Mouse (Mus musculus): ENCODE measurements around the gene Atxn1l. TPM values are rescaled to one million over a fixed set of nuclear protein-coding genes. Genes with fewer than 3 reads are reported as not detected.

The Atxn1l gene
- total RNA-seq, 2 experiments from 2014 or later: 33.6 to 34.4 TPM

- DNase-seq: no peak
Observed at GRCm38 (mm10) chr8:109725106-109725505, 12.4 kb downstream of the Atxn1l start.

DNA sequence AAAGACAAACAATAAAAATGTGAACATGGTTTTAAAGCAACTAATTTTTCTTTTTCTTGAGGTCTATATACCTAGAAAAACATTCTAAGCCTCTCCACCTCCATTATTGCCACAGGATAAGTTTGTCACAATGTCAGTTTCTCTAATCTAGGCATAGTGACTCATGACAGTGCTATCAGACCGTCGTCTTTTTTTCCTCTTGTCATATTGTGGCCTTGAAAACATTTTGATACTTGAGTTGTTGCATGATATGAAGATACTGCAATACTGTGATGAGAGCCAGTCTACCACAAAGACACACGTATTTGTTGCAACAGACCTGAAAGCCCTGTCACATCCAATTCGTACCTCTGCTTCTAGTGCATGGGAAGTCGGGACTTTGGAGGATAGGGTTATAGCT lies 22.6 kb downstream of the Atxn1l start:
- no peak for DNase-seq

GRCm38 (mm10) chr8:109712521-109712920 lies 25.0 kb downstream of the Atxn1l start:
- no peak for DNase-seq

DNA sequence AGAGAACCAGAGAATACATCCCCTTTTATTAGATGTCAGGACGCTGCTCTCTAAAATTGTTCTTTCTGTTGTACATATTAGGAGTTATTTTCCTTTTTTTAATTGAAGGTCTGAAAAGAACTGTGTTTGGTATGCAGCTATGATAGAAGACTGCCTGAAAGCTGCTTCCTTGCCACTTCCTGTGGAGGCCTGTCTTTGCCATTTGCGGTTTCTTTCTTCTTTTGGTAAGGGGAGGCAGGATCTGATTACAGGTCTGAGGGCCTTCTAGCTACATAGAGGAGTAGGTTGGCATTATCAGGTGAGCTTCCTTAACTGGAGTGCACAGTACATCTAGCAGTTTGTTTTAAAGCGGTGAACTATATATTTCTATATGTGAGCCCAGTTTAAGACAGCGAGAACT lies 29.6 kb downstream of the Atxn1l start:
- DNase-seq: no peak

GRCm38 (mm10) chr8:109706874-109707237 lies 30.7 kb downstream of the Atxn1l start:
- peak; percentile 85 for DNase-seq

DNA sequence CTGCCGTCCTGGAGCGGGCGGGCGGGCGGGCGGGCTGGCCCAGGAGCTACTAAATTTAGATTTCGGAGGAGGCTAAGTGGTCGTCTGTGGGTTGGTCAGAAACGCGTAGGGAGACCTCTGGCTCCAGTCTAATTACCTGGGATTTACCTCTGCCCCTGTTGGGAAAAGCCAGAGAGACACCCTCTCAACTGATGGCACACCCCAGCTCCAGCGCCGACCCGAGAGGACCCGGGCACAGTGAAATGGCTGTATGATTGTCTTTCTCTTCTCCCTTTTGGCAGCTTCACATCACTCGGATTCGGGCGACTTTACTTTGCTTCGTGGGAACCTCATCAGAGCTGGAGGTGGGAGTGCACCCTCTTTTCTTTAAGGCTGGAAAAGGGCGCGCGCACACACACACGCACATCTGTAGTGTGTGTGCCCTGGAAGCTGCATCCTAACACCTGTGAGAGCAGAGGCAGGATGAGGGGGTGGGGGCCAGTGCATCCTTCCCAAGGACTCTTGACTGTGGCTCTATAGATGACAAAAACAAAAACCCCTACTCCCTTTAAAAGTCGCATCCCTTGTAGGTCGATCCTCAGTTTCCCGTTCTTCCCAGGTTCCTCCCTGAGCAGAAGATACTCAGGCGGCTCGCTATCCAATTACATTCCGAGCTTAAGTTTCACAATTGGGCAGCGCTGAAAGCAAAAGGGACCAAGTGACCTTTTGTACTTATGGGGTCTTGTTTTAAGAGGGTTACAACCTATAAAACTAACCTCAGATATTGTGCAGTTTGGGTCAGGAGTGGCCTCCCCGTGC lies 31.3 kb downstream of the Atxn1l start:
- DNase-seq: no peak

- DNase-seq: peak; percentile 95
Observed at GRCm38 (mm10) chr8:109705320-109706075, 32.0 kb downstream of the Atxn1l start, which contains the start of gene Zfp821. Gene Zfp821 (plus strand): TSS chr8:109705546.

DNA sequence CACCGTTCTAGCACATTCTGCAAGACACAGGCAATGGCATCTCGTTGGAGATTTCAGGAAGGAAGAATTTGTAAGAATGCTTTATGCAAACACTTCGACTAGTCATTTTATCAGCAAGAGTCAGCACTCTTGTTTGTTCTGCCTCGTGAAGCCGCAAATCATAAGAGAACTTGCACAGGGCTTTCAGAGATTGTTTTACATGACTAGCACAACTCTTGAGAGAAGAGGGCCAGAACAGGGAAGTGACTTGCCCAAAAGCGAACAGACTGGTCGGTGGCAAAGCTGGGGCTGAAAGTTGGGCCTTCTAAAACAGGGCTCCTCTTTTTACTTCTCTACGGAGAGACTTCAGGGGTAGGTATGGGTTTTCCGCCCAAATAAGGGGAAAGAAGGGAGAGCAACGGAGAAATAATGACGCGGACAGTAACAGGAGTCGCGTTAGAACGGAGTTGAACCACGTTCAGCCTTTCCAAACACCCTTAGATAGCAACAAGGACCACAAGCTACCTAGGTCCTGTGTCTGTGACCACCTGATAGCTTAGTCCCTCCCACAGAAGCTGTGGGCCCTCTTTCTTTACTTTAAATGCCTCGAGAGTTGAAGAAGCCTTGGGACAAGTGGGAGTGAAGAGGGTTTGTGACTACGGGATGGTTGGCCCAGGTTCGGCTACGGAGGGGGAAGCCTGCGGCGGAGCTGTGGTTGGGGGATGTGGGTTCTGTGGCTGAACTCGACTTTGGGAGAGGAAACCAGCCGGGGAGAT lies 32.8 kb downstream of the Atxn1l start:
- no peak for DNase-seq

DNA sequence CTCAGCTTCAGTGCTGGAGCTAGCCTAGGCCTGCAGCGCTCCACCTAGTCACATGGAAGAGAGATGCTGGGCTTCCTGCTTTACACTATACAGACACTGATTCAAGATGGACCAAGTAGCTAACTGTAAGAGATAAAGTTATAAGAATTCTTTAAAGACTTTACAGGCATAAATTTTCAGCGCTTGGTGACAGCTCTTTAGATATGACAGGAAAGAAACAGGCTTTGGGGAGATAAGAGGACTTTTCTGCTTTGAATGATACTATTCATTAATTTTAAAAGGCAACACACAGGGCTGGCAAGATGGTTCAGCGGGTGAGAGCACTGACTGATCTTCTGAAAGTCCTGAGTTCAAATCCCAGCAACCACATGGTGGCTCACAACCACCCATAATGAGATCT lies 39.1 kb downstream of the Atxn1l start:
- DNase-seq: no peak

GRCm38 (mm10) chr8:109697754-109698153 lies 39.8 kb downstream of the Atxn1l start:
- no peak for DNase-seq

DNA sequence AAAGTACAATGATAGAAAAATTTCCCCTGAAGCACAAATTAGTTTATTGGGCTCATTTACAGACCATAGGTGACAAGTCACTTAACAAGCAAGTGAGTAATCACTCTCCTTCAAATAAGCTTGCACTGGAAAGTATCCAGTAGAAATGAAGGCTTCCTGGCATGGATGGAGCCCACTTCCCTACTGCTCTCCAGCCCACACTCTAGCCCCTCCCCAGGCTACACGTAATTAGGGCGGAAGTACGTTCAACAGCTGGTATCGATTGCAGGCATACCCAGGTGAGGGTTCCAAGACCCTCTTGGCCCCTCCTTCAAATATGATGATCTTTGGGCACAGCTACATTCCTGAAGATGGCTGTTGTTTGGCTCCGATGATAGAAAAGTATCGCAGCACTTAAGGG lies 43.4 kb downstream of the Atxn1l start:
- no peak for DNase-seq

DNA sequence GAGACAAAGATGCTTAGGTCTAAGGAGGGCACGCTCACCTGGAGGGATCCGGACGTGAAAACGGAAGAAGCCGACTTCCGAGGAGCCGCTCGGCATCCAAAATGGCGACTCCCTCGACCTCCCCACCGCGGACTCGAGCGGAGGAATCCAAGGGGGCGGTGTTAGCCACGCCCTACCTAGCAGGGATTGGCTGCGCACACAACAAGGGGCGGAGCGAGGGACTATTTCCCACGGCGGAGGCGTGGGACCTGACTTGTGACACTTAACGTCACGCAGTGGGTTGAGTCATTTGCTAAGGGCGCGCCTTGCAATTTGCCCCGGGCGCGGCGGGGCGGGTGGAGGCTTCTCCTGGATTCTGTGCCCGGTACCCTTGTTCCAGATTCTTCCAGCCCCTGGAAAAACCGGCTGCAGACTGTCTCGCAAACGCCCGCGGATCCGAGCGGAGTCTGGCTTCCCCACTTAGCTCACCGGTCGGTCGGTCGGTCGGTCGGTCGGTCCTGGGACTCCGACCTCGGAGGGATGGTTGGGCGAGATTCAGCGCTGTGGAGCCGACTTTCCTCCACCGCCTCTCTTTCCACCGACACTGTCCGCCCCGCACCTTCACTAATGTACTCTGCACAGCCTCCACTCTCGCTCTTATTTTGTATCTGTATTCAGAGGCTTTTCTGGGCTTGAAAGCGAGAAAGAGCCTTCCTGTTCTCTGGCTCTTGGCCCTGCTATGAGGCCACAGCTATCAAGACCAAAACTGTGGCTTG lies 44.2 kb downstream of the Atxn1l start, which contains the start of gene Ist1:
Gene Ist1, minus strand, starts transcription at position 115 of the 755 bp plus-strand sequence.
- peak; percentile 99 for DNase-seq

GRCm38 (mm10) chr8:109692443-109693145 lies 44.9 kb downstream of the Atxn1l start:
- no peak for DNase-seq

- DNase-seq: peak; percentile 13
Observed at GRCm38 (mm10) chr8:109691769-109692168, 45.8 kb downstream of the Atxn1l start.

DNA sequence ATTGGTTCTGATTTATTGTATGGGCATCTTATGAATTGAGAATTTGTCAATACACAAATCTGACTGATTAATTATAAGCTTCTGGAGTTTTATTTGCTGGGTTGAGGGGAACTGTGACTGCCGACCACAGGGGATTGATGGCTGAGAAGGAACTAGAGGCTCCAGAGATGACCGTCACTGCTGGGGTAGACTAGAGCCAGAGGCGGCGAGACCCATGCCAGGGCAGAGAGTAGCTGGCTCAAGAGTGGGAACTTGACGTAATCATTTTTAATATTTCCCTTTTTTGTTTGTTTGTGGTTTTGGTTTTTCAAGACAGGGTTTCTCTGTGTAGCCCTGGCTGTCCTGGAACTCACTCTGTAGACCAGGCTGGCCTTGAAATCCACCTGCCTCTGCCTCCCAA lies 50.3 kb downstream of the Atxn1l start:
- no peak for DNase-seq

- DNase-seq: no peak
Observed at GRCm38 (mm10) chr8:109682120-109682519, 55.4 kb downstream of the Atxn1l start.

DNA sequence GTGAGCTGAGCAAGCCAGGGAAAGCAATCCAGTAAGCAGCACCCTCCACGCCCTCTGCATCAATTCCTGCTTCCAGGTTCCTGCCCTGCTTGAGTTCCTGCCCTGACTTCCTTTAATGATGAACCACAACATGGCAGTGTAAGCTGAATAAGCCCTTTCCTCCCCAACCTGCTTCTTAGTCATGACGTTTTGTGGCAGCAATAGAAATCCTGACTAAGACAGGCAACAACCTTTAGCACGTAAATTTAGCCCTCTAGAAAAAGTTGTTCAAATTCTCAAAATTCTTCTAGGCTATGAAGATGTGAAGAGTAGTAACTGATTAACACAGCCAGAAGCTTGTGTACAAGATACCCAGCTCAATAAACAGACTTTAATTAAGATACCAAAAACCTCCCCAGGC lies 56.0 kb downstream of the Atxn1l start:
- no peak for DNase-seq

All from heart, postnatal 4 days (tissue).